Mouse (Mus musculus): Measurements from ENCODE around the gene Chchd6.

- TF ChIP-seq CTCF (IDR thresholded peaks at IDR 0.05; ENCODE audit: low read depth, low read length) (no peak), GATA1 (IDR thresholded peaks at IDR 0.05; ENCODE audit: borderline replicate concordance, low read length) (no peak)
These were observed 127.5 kb downstream of the Chchd6 start for GRCm38 (mm10) chr6:89467908-89468307.

Measured in G1E (cell line).